Mouse (Mus musculus) CD4-positive naive resting alpha-beta T cell, adult 57 days (primary cell): Measurements from ENCODE around the gene Snx1. TPM values are rescaled to one million over a fixed set of nuclear protein-coding genes. Genes with fewer than 3 reads are reported as not detected.

Source experiments
- total RNA-seq: library from RNA; stranded (reverse); gene quantifications from one replicate; pipeline ENCODE4 v1.2.4, GENCODE M21; 2023

Gene Snx1
- 85.7 TPM for total RNA-seq

DNA sequence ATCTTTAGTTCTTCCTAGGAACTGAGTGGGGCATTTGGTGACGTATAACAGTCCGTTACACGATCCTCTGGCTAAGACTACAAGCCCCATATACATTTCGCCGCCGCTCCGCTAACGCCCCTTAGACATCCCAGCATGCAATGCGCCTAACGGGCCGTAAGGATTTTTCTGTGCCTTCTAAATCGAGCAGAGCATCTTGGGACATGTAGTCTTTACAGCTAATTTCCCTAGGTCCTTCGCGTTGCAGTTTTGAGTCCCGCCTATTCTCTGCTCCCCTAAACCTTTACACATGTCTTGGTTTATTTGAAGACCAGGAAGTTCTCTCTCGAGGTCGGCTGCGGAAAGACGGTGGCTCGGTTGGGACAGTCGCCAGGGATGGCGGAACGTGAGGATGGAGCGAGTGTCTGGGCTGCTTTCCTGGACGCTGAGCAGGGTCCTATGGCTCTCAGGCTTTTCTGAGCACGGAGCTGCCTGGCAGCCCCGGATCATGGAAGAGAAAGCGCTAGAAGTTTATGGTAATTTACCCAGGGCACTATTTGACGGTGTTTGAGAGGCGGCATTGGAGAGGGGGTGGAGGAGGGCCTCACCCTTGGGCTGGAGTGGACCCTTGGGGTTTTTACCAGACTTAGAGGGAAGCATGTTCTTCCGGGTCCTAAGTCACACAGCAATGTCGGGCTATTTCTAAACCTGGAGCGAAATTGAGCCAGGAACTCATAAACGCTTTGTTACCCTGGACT, at the start of gene Snx1, which contains the start of gene Ciao2a:
Gene Snx1, minus strand, starts transcription at position 132 of the 737 bp plus-strand sequence.
Gene Ciao2a, plus strand, starts transcription at position 156 of the 737 bp plus-strand sequence.

DNA sequence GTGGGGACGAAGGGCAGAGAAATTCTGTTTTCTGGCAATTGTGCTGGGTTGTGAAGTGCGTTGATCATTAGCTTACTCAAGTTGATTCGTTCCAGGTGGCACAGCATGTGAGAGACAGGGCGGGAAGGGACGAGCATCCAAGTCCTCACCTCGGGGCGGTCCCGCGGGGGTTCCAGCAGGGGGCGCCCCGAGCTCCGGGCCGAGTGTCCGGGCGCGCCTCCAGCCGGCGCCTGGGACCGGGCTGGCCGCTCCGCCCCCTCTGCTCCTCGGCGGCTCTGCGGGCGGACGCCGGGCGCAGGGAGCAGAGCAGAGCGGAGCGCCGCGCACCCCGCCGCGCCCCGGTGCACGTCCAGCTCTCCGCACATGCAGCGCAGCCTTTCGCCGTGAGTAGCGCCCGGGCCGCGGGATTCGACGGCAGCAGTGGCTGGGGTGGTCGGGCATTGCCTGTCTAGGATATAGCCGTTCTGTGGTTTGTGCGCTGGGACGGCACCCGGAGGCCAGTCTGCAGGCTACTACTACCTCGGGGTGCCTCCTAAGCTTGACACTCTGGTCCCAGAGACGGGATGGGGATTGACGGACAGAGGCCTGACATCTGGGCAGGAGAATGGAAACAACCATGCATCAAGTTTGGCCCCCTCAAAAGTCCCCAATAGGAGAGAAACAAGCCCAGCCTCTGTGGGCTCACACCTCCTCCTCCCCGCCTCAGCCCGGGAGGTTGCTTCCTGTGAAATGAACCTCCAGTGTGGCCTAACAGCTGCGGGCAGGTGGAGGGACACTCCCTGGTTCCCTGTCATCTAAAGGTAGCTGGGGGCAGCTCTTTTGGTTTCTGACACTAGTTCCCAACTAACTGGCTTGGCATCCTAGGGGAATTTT, 31.8 kb upstream of the Snx1 start, which contains the start of gene Dapk2:
Gene Dapk2, plus strand, starts transcription at position 266 of the 873 bp plus-strand sequence.

DNA sequence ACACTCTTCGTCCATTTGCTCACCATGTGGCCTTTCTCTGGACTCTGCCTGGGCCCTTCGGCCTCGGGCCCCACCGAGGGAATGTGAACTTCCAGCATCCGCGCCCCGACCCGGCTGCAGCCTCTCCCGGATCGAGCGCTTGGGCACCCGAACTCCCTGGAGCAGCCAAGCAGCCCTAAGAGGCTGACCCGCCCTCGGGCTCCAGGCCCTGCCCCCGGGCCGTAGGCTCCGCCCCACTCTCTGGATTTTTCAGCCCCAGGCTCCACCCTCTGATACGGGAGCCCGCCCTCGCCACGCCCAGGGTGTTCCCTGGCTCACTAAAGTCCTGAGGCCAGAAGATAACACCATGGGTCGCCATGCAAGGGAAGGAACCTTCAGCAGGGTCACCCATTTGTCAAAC, 56.8 kb downstream of the Snx1 start, which contains the start of gene Snx22:
Gene Snx22, minus strand, starts transcription at position 137 of the 400 bp plus-strand sequence.

DNA sequence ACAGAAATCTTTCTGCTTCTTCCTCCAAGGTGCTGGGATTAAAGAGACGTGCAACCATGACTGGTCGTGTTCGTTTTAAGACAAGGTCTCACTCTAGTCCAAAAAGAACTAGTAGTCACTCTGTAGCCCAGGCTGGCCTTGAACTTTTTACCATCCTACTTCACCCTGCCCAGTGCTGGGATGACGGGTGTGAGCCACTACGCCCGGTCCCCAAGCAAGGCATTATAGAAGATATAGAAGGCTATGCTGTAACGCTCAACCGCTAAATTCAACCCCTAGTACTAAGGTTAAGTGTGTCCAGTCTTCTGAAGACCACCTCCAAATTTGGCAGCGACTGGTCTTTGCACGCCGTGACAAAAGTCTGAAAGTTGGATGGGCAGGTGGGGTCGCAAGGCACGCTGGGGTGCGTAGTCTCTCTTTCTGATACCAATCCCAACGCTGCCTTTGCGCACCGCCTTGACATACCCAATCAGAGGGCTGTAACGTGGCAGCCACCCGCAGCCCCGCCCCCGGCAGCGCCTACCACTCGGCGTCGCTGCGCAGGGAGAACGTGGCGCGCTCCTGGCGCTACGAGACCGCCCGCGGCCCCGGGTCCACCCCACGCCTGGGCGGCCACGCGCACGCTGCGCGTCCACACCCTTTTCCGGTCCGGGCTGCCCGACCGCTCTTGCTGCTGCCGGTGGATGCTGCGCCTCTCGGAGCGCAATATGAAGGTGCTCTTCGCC, 66.6 kb downstream of the Snx1 start, which contains the start of gene Ppib:
Gene Ppib, plus strand, starts transcription at position 640 of the 725 bp plus-strand sequence.

Other genes with a start within 250 kb of the Snx1 start
- 0.86 TPM for gene Pclaf, start 236.3 kb downstream of the Snx1 start, total RNA-seq
- 23.0 TPM for gene Trip4, start 217.8 kb downstream of the Snx1 start, total RNA-seq
- 57.4 TPM for gene Csnk1g1, start 217.7 kb downstream of the Snx1 start, total RNA-seq
- 240 TPM for gene Ppib, start 66.4 kb downstream of the Snx1 start, total RNA-seq
- 0.47 TPM for gene Snx22, start 56.9 kb downstream of the Snx1 start, total RNA-seq
- 40.3 TPM for gene Ciao2a, start within 50 bp of the Snx1 start, total RNA-seq
- gene Dapk2, start 31.6 kb upstream of the Snx1 start, total RNA-seq, result 0.77 TPM
- 119 TPM for gene Herc1, start 223.9 kb upstream of the Snx1 start, total RNA-seq